Mouse (Mus musculus) myocyte (in vitro differentiated cells): Measurements from ENCODE around the gene C2cd4c.

Experiments used
- CEBPB ChIP-seq: IDR thresholded peaks from 2 replicates; pipeline ENCODE4 v1.6.1; 2011; ENCODE audit warnings: mild to moderate bottlenecking, moderate library complexity; ENCODE audit not compliant: poor library complexity, insufficient read depth, severe bottlenecking
- E2F4 ChIP-seq: IDR thresholded peaks from one replicate; pipeline ENCODE4 v1.6.1; 2011; ENCODE audit warnings: mild to moderate bottlenecking, control low read depth, moderate library complexity; ENCODE audit not compliant: insufficient read depth
- MAX ChIP-seq: IDR thresholded peaks from one replicate; pipeline ENCODE4 v1.6.1; 2011; ENCODE audit warnings: low read depth, mild to moderate bottlenecking, control low read depth
- MYOD1 ChIP-seq, 3 experiments: IDR thresholded peaks; one replicate each; pipeline ENCODE4 v1.6.1; 2011; ENCODE audit warnings: control low read depth in 2 of 3, low read depth in 2 of 3, mild to moderate bottlenecking in 2 of 3, moderate library complexity in 1 of 3; ENCODE audit not compliant: insufficient read length in 2 of 3, control insufficient read depth in 1 of 3
- MYOG ChIP-seq, 3 experiments: IDR thresholded peaks; one replicate each; pipeline ENCODE4 v1.6.1; 2011; ENCODE audit warnings: control low read depth in 2 of 3, low read depth in 2 of 3, mild to moderate bottlenecking in 2 of 3; ENCODE audit not compliant: insufficient read length in 2 of 3, control insufficient read depth in 1 of 3, insufficient read depth in 1 of 3
- POLR2A ChIP-seq: IDR thresholded peaks from one replicate; pipeline ENCODE4 v1.6.1; 2011; ENCODE audit warnings: low read depth, mild to moderate bottlenecking, control low read depth, moderate library complexity; ENCODE audit not compliant: insufficient read length
- POLR2AphosphoS2 ChIP-seq: IDR thresholded peaks from one replicate; pipeline ENCODE4 v1.6.1; 2011; ENCODE audit warnings: low read depth, control low read depth; ENCODE audit not compliant: insufficient read length
- REST ChIP-seq: IDR thresholded peaks from one replicate; pipeline ENCODE4 v1.6.1; 2011; ENCODE audit warnings: mild to moderate bottlenecking, control low read depth, moderate library complexity; ENCODE audit not compliant: insufficient read depth, insufficient read length
- SRF ChIP-seq: IDR thresholded peaks from one replicate; pipeline ENCODE4 v1.6.1; 2011; ENCODE audit warnings: low read depth; ENCODE audit not compliant: control insufficient read depth, insufficient read length
- TCF12 ChIP-seq: IDR thresholded peaks from one replicate; pipeline ENCODE4 v1.6.1; 2011; ENCODE audit warnings: mild to moderate bottlenecking, control low read depth; ENCODE audit not compliant: poor library complexity, insufficient read depth, severe bottlenecking
- TCF3 ChIP-seq: IDR thresholded peaks from one replicate; pipeline ENCODE4 v1.6.1; 2011; ENCODE audit warnings: low read depth, control low read depth; ENCODE audit not compliant: insufficient read length
- USF1 ChIP-seq: IDR thresholded peaks from one replicate; pipeline ENCODE4 v1.6.1; 2011; ENCODE audit warnings: low read depth, mild to moderate bottlenecking, control low read depth, moderate library complexity

- TF ChIP-seq POLR2AphosphoS2 (no peak), POLR2A (no peak), USF1 (no peak), MAX (no peak), CEBPB (no peak), SRF (no peak), TCF3 (no peak), MYOD1 (IDR thresholded peaks at IDR 0.05; ENCODE audit: control insufficient read depth in 1 of 3, insufficient read length in 2 of 3, low read depth in 2 of 3) (no peak), TCF12 (no peak), E2F4 (no peak), MYOG (IDR thresholded peaks at IDR 0.05; ENCODE audit: control insufficient read depth in 1 of 3, insufficient read depth in 1 of 3, insufficient read length in 2 of 3, low read depth in 2 of 3) (no peak), REST (no peak)
Observed at GRCm38 (mm10) chr10:79557496-79557895, 56.3 kb downstream of the C2cd4c start.
